Mouse (Mus musculus): ENCODE measurements around the gene Gm2174. TPM values are rescaled to one million over a fixed set of nuclear protein-coding genes. Genes with fewer than 3 reads are reported as not detected.

Gm2174 gene
- polyA plus RNA-seq (2012; rRNA removed): not detected in 2 replicates

GRCm38 (mm10) chrX:56447524-56448015 is at the start of gene Gm2174:
Gene Gm2174, plus strand, starts transcription at chrX:56447965.

GRCm38 (mm10) chrX:56454671-56455371 is 7.1 kb downstream of the Gm2174 start, which contains the start of gene Ints6l:
Gene Ints6l, plus strand, starts transcription at chrX:56454857.

Other genes starting within 250 kb of the Gm2174 start
- not detected in 2 replicates for gene Gm773, start 235.1 kb upstream of the Gm2174 start, polyA plus RNA-seq (2012; rRNA removed)
- gene Zfp449, start 101.6 kb upstream of the Gm2174 start, polyA plus RNA-seq (2012; rRNA removed): 0.12 and 0.14 TPM in 2 replicates
- 3.2 and 3.8 TPM in 2 replicates for gene Smim10l2a, start 73.4 kb upstream of the Gm2174 start, polyA plus RNA-seq (2012; rRNA removed)
- 7.4 and 8.6 TPM in 2 replicates for gene Ints6l, start 6.9 kb downstream of the Gm2174 start, polyA plus RNA-seq (2012; rRNA removed)
- not detected in 2 replicates for gene Gm10477, start 76.8 kb downstream of the Gm2174 start, polyA plus RNA-seq (2012; rRNA removed)
- gene Gm648, start 101.6 kb downstream of the Gm2174 start, polyA plus RNA-seq (2012; rRNA removed): not detected in 2 replicates
- 2.8 TPM in 2 replicates for gene Mmgt1, start 150.1 kb downstream of the Gm2174 start, polyA plus RNA-seq (2012; rRNA removed)
- 20.9 and 22.1 TPM in 2 replicates for gene Slc9a6, start 161.8 kb downstream of the Gm2174 start, polyA plus RNA-seq (2012; rRNA removed)